Mouse (Mus musculus) urinary bladder, postnatal 4 days (tissue): ENCODE data around the gene Zfp658.

Source experiments
- DNase-seq, 2 experiments: peaks; one replicate each; pipeline ENCODE4 v3.0.0; 2021 to 2022; ENCODE audit warnings: low spot score in 2 of 2

Gene Zfp658

DNA sequence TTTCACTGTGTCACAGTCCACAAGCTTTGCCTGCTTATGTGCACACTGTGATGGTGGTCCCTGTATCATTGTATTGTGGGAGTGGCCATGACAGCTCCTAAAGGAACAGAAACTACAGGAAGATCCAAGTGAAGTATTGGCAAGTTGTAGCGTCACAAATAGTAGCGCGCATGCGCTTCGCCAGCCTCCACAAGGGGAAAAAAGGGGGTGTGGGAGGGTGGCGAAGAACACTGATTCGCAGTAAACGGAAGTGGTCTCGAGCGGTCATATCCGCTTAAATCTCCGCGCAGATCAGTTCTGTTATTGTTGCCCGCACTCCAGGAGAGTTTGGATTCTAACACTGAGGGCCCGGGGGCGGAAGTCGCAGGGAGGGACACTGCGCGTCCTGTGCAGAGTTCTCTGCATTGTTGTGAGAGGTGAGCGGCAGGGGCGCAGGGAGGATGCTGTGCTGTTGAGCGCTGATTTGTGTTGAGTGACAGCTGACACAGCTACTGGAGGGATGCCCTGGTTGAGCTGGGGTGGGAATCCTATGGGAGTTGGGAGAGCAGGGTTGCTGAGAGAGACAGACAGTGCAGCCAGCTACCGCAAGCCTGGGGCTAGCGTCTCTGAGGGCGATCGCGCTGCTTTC is at the start of gene Zfp658:
Gene Zfp658 (plus strand): TSS at position 251 of the 628 bp plus-strand sequence.
- DNase-seq, result peak; percentile 81

DNA sequence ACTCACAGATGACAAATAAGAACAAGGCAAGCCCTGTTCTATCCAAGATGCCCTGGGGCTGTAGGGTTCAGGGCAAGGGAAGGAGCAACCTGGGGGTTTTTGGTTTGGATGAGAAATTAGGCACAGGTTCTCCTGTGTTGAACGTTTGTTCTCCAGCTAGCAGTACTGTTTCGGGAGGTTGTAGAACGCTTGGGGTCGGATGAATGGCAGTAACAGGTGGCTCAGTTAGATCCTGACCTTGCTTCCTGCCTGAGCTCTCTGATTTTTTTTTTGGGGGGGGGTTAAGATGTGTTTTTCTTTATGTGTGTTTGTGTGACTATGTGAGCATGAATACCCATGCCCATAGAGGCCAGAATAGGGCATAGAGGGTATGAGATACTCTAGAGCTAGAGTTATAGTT is 49.5 kb upstream of the Zfp658 start:
- DNase-seq, result no peak

DNA sequence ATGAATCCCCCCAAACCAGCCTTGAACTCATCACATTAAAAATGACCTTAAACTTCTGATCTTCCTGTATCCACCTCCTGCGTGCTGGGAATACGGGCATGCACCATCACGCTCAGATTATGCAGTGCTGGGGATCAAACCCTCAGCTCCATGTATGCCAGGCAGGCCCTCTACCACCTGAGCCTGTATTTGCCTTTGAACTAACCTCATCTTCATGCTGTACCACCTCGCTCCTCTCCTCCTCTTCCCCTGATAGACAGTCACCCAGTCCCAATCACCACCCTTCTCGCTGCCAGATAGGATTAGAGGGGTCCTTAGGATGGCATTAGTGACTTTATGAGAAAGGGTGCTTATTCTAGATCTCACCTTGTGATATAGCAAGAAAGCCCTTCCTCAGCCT is 47.0 kb upstream of the Zfp658 start:
- no peak for DNase-seq

DNA sequence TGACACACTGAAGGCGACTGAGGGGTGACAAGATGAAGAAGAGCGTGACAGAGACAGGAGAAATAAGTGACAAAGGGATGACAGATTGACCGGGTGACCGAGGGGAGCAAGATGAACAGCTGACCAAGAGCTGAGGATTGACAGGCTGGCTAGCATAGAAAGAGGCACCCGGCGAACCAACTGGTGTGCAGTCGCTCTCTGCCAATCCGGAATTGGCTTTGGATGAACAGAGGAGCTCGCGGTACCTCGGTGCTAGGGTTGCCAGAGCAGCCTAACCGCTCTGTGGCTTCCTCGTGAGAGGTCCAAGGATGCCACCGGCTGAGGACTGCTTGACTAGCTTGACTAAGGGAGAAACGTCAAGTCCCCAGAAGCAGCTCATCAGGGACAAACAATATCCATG is 43.7 kb upstream of the Zfp658 start:
- DNase-seq, result no peak

DNA sequence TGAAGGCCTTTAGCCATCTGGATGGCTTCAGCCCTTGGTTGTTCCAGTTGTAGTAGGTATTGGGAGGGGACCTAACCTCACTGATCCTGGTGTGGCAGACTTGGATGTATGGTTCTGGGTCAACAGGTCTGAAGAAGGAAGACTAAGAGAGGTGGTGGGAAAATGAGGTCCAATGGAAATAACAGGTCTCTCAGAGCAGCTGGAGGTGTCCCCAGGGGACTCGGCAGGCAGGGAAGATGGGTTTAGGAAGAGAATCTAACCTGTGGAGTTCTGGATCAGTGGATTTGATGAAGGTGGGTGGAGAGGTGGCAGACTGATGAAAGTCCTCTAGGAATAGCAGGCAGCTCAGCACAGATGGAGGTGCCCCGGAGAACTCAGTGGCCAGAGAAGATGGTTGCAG is 39.3 kb upstream of the Zfp658 start:
- DNase-seq, result no peak

DNA sequence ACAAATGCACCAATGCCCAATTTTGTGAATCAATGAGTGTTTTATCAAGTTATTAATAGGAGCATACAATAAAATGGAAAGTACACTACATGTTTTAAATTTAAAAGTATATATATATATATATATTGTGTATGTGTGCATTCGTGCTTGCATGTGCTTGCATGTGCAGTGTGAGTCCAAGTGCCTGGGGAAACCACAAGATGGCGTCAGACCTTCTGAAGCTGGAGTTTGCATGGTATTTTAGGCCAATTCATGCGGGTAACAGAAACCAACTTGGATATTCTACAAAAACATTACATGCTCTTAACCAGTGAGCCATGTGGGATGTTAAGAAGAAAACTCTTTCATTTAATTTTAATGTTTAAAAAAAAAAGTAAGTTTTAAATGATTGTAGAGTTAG is 36.7 kb upstream of the Zfp658 start:
- DNase-seq, result no peak

DNA sequence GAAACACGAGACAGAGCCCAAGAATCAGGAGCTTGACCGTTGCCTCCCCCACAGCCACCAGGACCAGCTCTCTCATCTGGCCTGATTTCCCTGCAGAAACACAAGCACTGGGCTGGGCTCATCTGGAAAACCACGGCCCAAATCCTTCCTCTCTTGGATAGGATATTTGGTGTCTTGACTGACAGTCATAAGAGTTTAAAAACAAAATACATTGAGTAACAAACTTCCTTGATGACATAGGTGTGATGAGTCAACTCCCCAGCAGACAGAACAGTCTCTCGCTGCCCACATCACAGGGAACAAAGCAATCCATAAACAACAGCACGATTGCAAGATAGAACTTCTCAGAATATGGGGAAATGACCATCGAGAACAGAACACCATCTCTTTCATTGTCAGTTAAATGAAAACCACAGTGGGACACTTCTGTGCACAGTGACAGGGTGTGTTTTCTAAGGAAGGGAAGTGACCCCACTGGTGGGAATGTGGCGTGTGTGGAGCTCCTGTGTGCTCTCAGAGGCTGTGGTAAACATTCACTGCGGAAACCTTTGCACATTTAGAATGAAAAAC is 31.8 kb upstream of the Zfp658 start:
- DNase-seq, result no peak

DNA sequence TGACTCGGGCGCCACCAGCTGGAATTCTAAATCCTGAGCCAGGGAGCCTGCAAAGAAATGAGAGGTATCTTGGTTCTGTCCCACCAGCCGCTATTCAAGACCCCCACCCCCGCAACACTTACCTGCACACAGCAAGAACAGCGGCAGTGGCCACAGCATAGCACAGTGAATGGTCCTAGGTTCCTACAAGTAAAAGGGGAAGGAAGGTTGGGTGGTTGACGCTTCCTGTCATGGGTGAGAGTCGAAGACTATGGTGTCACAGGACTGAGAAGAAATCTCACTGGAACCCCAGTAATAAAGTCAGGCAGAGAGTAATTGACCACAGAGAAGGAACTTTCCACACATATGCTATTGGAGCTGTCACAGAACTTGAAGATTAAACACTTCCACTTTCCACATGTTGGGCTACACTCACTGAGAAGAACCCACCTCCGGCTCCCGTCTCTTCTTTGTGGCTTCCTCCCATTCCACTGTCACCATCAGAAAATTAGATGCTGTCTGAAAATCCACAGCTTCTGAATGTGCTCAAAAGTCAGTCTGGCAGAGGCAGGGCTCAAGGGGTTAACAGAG is 29.0 kb upstream of the Zfp658 start:
- no peak for DNase-seq

DNA sequence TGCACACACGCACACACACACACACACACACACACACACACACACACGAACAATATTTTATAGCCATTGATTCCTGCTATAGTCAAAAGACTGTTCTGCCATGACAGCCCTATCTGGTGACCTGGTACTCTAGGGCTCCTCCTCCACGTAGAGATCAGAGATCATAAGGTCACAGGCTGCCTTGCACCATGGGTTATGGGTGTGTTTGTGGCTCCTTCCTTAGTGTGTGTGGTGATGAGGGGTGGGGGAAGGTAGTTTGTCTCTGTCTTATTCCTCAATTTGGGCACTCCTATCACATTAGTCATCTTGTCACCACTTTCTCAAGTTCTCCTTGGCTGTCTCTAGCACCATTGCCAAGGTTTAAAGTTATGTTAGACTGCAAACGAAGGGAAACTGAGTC is 23.5 kb upstream of the Zfp658 start:
- no peak for DNase-seq

DNA sequence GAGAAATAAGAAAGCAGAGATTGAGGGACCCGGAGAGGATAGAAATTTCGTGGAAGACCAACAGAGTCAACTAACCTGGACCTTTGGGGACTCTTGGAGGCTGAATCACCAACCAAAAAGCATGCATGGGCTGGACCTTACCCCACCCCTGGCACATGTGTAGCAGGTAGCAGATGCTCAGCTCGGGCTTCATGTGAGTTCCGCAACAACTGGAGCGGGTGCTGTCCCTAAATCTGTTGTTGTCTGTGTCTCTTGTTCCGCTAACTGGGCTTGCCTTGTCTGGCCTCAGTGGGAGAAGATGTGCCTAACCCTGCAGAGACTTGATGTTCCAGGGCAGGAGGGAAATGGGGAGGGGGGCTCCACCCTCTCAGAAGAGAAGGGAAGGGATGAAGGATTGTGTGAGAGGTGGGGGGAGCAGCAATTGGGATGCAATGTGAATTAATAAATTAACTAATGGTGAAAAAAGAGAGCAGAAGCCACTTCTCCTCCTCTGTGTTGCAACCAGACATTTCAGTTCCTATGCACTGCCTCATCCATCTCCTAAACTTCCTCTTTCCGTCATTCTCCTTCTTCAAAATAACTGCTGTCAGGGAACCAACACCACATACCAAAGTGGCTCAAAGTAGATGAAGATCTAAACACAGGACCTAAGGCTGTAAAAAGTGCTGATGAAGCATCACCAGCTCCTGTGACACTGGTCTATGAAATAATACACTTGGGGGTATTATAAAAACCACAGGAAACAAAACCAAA is 17.7 kb upstream of the Zfp658 start, which contains the start of gene Cd33:
Gene Cd33 (minus strand): TSS at position 204 of the 753 bp plus-strand sequence.
- DNase-seq, result no peak

DNA sequence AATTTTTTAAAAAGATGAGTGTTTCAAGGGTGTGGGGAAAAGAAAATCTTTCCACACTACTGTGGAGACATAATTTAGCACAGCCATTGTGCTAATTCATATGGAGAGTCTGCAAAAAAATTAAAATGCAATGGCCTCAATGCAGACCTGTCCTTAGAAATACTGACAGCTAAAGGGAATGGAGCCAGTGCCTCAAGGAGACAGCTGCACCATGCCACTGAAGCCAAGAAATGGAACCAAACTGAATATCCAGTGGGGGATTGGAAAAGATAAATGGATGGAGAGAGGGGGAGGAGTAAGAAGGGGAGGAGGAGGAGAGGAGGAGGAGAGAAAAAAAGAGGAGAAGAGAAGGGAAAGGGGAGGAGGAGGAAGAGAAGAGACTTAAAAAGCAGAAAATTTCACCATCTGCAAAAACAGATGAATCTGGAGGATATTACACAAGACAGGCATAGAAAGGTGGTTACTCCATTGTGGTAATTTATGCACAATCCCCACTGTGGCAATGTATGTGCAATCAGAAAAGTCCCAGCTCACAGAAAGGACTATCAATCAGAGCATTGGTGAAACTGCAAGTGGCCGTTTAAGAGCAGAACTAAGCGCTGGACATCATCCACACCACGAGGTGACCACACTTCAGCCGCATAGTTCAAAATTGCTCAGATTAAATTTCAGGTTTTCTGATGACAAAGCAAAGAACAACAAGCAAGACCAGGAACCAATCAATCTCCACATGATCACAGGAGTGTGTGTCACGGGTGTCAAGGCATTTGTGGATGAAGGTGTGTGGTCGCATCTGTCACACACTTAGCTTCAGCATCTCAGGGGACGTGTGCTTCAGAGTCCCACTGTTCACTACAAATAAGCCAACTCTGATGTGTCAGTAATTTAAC is 16.2 kb upstream of the Zfp658 start:
- no peak for DNase-seq

DNA sequence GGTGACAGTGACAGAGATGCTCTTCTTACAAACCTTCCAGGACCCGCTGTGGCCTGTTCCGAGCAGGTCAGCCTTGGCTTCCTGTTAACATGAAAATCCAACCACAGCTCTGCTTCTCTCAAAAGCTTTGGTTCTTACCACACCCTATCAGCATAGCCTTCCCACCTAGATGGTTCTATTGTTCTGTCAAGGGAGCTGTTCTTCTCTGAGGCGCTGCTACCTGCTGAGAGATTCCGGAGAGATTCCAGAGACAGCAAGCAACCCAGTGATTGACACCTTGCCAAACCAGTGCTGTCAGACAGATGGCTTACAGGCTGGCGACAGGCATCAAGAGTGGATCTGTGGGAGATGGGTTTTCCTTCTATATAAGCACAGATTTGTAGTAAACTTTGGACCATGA is 14.4 kb upstream of the Zfp658 start:
- DNase-seq, result no peak

DNA sequence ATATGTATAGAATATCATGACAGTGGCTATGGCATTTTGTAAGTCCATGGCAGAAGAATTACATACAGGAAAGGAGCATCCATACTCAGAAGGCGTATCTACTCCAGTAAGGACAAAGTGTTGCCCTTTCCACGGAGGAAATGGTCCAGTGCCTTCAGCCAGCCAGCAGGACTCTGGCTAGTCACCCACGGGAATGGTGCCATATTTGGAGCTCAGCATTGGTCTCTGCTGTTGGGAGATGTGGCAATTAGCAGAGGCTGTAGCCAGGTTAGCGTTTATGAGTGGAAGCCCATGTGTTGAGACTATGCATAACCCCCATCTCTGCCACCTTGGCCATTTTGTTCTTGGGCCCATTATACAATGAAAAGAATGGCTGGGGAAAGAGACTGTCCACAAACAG is 13.8 kb upstream of the Zfp658 start:
- DNase-seq, result no peak

DNA sequence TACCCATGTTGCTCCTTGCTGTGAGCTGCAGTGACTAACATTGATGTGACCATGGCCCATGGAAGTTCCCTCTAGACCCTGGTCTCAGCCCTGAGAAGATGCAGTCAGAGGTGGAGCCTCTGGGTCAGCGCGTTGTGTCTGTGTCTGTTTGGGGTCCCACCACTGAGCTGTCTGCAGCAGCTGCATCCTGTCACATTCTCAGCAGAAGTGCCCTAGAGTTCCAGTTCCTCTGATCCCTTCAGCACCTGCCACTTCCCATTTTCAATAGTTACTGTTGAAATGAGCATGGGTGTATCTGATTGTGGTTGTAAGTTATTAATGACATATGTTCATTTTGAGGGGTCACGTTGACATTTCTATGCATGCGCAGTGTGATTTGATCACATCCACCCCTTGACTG is 8.9 kb upstream of the Zfp658 start:
- DNase-seq, result no peak

DNA sequence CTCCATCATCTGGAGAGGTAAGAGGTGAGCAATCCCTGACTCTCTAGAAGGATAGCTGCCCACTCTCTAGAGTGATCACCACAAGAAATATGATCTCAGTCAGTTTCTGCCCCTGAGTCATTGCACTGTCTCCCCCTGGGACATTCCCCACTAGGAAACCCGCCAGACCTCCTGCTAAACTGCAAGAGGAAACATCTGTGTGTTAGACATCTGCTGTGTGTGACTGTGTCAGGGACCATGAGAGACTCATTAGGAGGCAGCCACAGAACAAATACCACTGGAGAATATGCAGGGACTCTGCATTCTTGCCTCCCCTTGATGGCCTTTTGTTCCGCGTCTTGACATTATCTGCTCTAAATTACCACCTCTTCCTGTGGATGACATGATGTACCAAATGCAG is 7.5 kb upstream of the Zfp658 start:
- no peak for DNase-seq

DNA sequence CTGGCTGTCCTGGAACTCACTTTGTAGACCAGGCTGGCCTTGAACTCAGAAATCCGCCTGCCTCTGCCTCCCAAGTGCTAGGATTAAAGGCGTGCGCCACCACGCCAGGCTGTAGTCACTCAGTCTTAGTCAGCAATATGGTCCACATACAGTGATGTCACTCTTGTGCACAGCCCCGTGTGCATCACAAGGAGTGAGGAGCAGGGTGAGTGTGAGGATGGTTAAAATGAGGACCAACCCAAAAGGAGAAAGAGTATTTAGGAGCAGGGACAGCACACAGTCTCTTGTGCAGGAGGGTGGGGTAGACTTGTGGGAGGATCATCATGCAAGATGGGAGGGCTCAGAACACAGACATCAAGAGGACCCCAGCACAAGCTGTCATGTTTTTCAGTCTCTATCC is 6.7 kb upstream of the Zfp658 start:
- DNase-seq, result no peak

DNA sequence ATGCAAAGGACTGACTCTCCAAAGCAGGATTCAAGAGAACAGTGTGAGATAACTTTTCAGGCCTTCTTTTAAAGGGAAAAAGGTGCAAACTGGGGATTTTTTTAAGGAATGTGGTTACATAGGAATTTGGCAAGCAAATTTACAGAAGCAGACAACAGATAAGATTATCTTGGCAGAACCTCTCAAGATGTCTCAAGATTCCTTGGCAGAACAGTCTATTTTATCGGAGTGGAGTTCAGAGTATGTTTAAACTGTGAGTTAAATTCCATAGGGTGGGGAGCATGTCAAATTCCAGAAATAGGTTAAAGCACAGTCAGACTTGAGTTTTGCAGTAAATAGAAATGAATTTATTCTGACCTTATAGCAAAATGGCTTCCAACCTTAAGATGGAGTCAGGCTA is 5.2 kb upstream of the Zfp658 start:
- DNase-seq, result no peak

DNA sequence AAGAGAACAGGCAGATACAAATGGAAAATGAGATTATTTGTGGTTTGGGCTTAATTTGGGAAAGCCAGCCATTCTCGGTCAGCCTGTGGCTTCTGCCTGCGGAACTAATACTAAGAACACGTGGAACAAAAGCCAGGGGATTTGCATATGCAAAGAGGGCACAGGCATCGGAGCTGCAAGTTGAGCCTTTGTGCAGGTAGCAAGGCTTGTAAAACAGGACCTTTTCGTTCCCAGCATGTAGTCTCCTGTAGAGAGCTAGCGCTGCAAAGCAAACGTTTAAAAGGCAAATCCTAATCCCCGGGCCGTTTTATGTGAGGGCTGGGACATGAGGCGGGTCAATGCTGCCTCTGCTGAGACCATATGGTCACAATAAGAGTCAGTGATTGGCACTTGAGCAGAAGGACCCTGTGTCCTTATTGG is 605 bp downstream of the Zfp658 start:
- DNase-seq, result no peak

DNA sequence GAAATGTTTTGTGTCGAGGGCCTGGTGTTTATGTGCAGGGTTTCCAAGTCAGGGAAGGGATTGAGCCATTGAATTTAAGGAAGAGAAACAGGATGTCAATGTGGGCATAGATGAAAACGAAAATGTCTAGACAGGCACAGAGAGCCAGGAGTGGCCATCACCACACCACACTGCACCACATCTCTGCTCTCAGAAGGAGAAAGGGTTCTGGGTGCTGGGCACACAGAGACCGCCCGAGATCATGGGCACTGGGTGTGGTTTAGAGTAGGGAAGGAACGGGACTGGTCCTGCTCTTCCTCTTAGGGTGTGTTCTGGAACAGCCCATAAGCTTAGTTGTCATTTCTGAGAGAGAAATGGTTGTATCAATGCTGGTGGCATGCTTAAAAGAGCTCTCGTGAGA is 1.2 kb downstream of the Zfp658 start:
- no peak for DNase-seq

DNA sequence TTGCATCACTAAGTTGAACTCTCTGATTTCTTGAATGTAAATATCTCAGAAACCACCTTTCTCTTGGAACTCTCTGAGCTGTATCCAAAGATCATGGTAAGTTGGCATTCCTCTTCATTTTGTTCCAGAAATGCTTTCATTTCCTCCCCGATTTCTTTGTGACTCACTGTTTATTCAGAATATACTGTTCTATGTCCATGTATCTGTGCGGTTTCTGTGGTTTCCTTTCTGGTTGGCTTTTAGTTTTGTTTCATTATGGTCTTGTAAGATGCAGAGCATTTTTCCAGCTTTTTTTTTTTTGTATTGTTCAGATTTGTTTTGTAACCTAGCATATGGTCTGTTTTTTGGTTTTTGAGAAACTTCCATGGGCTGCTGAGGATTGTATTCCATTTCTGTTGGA is 9.2 kb downstream of the Zfp658 start:
- DNase-seq, result no peak

DNA sequence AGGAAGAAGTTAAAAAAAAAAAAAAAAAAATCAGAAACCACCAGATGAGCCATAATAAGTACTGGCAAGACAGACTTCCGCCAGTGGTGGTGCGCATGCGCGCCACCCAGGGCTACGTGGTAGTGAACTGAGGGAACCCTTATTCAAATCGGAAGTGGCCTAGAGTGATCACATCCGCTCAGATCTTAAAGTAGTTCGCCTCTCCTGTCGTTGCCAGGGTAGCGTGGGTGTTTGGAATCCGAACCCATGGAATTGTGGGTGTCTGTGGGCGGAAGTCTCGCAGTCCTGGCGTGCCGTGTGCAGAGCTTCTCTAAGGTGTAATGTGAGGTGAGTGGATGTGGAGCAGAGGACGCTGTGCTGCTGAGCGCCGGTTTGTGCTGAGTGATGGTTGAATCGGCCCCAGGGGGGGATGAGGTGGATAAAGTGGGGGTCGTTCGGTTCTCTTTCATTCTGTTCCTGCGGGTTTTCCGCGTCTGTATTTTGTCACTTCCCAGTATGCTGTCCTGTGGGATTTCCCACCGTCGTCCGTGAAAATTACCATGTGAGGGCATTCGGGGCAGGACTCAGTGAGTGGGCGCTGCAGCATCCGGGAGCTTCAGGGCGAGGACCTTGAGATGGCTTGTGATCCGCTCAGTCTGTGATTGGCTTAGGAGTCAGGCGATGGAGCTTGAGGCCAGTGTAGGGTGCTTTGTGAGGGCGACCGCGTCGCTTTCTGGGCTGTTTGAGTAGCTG is 17.6 kb downstream of the Zfp658 start, which contains the start of gene Zfp719:
Gene Zfp719 (plus strand): TSS at position 171 of the 732 bp plus-strand sequence.
- DNase-seq, result peak; percentile 89 to 90
